Mouse (Mus musculus): Measurements from ENCODE around the gene Mob3b.

GRCm38 (mm10) chr4:35084060-35084459, 73.2 kb downstream of the Mob3b start:
- TF ChIP-seq GATA1 (IDR thresholded peaks at IDR 0.05; ENCODE audit: low read length), result no peak
- no peak for TF ChIP-seq TAL1 (IDR thresholded peaks at IDR 0.05; ENCODE audit: low read length)

All from erythroblast, embryonic 14.5 days (primary cell).